Mouse (Mus musculus) lung, postnatal 0 days (tissue): ENCODE measurements around the gene 2010111I01Rik.
A peak's percentile ranks its signal among the peaks of the same experiment; 100 is the strongest.

Experiments used
- CTCF ChIP-seq: IDR thresholded peaks from 2 replicates; pipeline ENCODE4 v1.5.1; 2016; ENCODE audit warnings: antibody characterized with exemption, mild to moderate bottlenecking
- EP300 ChIP-seq: IDR thresholded peaks from 2 replicates; pipeline ENCODE4 v1.6.1; 2016; ENCODE audit warnings: antibody characterized with exemption, mild to moderate bottlenecking, control low read depth

DNA sequence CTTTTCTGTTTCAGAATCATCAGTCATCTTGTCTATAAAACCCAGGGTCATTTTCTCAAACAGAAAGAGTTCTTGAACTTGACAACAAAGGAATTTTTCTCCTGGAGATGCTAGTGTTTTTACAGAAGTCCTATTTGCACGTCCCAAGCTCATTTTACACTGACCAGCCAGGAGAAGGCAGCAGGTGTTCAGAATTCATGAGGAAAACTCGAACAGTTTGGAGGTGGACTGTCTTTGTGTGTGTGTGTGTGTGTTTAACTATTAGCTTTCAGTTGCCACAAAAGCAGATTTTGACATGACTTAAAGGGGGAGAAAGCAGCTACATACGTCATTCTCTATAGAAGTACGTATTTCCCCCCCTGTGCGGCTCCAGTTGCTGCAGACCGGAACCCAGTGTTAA lies 20.6 kb upstream of the 2010111I01Rik start:
- TF ChIP-seq EP300 (no peak), CTCF (peak; percentile 36; the same call in 1 of the 2 replicates)
